Mouse (Mus musculus): Measurements from ENCODE around the gene Gfod1. TPM values are rescaled to one million over a fixed set of nuclear protein-coding genes. Genes with fewer than 3 reads are reported as not detected.

Gfod1 gene
- polyA plus RNA-seq, 1 experiment from 2014 or later = 0.65 TPM

GRCm38 (mm10) chr13:43208914-43209439 is 95.0 kb downstream of the Gfod1 start:
- Histone ChIP-seq H3K4me2 (no peak overlapping the region), H3K9me3 (replicated peaks) (no peaks in the 10 kb centered on the region), H3K9ac (no peak overlapping the region), H3K36me3 (no peaks in the 10 kb centered on the region), H3K27me3 (no peaks in the 10 kb centered on the region; the same call in 1 of the 2 replicates), H3K4me3 (replicated peaks) (no peak overlapping the region), H3K27ac (no peak overlapping the region), H3K4me1 (peaks cover 21% of the 10 kb centered on the region)
- 41% methylated on average over 16 of the region's 16 CpGs for WGBS
- no peak for ATAC-seq (replicated peaks; ENCODE audit: low FRiP score)

GRCm38 (mm10) chr13:43206118-43206683 is 97.8 kb downstream of the Gfod1 start:
- Histone ChIP-seq H3K4me3 (replicated peaks) (no peak overlapping the region), H3K9me3 (replicated peaks) (no peaks in the 10 kb centered on the region), H3K4me2 (no peak overlapping the region), H3K4me1 (peaks cover 13% of the 10 kb centered on the region), H3K27ac (no peak overlapping the region), H3K27me3 (no peaks in the 10 kb centered on the region), H3K9ac (no peak overlapping the region), H3K36me3 (no peaks in the 10 kb centered on the region)
- ATAC-seq (replicated peaks; ENCODE audit: low FRiP score) = no peak
- WGBS = 80% methylated on average over 12 of the region's 12 CpGs

- Histone ChIP-seq H3K4me2 (no peak overlapping the region), H3K36me3 (no peaks in the 10 kb centered on the region), H3K27ac (no peak overlapping the region), H3K9ac (no peak overlapping the region), H3K27me3 (no peaks in the 10 kb centered on the region), H3K4me3 (replicated peaks) (no peak overlapping the region), H3K4me1 (peaks cover under 1% of the 10 kb centered on the region), H3K9me3 (replicated peaks) (no peaks in the 10 kb centered on the region)
- ATAC-seq (replicated peaks; ENCODE audit: low FRiP score) = no peak
- 58% methylated on average over 5 of the region's 5 CpGs for WGBS
Observed at GRCm38 (mm10) chr13:43203641-43204040, 100.3 kb downstream of the Gfod1 start.

- no peaks in the 10 kb centered on the region for H3K36me3 ChIP-seq
- WGBS = 86% methylated on average over 7 of the region's 7 CpGs
- no peak for ATAC-seq (replicated peaks; ENCODE audit: low FRiP score)
- no peak overlapping the region for H3K9ac ChIP-seq
- no peaks in the 10 kb centered on the region for H3K9me3 ChIP-seq (replicated peaks)
- no peak overlapping the region for H3K4me3 ChIP-seq (replicated peaks)
- H3K27ac ChIP-seq = no peak overlapping the region
- H3K27me3 ChIP-seq = no peaks in the 10 kb centered on the region
- no peak overlapping the region for H3K4me2 ChIP-seq
- no peaks in the 10 kb centered on the region for H3K4me1 ChIP-seq
Observed at GRCm38 (mm10) chr13:43203234-43203633, 100.7 kb downstream of the Gfod1 start.

- no peak overlapping the region for H3K9ac ChIP-seq
- H3K9me3 ChIP-seq (replicated peaks) = no peaks in the 10 kb centered on the region
- H3K36me3 ChIP-seq = no peaks in the 10 kb centered on the region
- no peak overlapping the region for H3K4me3 ChIP-seq (replicated peaks)
- no peaks in the 10 kb centered on the region for H3K27me3 ChIP-seq
- no peaks in the 10 kb centered on the region for H3K4me1 ChIP-seq
- no peak overlapping the region for H3K27ac ChIP-seq
- ATAC-seq (replicated peaks; ENCODE audit: low FRiP score) = no peak
- WGBS = 86% methylated on average over 10 of the region's 10 CpGs
- H3K4me2 ChIP-seq = no peak overlapping the region
Observed at GRCm38 (mm10) chr13:43202351-43202750, 101.6 kb downstream of the Gfod1 start.

GRCm38 (mm10) chr13:43201033-43201432 is 102.9 kb downstream of the Gfod1 start:
- Histone ChIP-seq H3K4me1 (no peaks in the 10 kb centered on the region), H3K27me3 (no peaks in the 10 kb centered on the region)

GRCm38 (mm10) chr13:43200473-43200872 is 103.5 kb downstream of the Gfod1 start:
- no peak overlapping the region for H3K9ac ChIP-seq
- WGBS = 78% methylated on average over 22 of the region's 22 CpGs
- peak overlapping the region; percentile 24; the same call in 1 of the 2 replicates for H3K4me2 ChIP-seq
- 0 out of 2 replicates have a peak, but pooled peaks have one; percentile 33 for ATAC-seq (replicated peaks; ENCODE audit: low FRiP score)
- no peak overlapping the region for H3K27ac ChIP-seq
- no peaks in the 10 kb centered on the region for H3K9me3 ChIP-seq (replicated peaks)
- H3K36me3 ChIP-seq = no peaks in the 10 kb centered on the region
- H3K4me1 ChIP-seq = no peaks in the 10 kb centered on the region
- no peak overlapping the region for H3K4me3 ChIP-seq (replicated peaks)
- no peaks in the 10 kb centered on the region for H3K27me3 ChIP-seq

More at GRCm38 (mm10) chr13:43201033-43201432, 102.9 kb downstream of the Gfod1 start:
- H3K9me3 ChIP-seq (replicated peaks) = no peaks in the 10 kb centered on the region
- no peak overlapping the region for H3K9ac ChIP-seq
- no peak for ATAC-seq (replicated peaks; ENCODE audit: low FRiP score)
- H3K4me2 ChIP-seq = 0 out of 2 replicates have a peak overlapping the region, but pooled peaks have one; percentile 24
- 45% methylated on average over 22 of the region's 22 CpGs for WGBS
- H3K27ac ChIP-seq = no peak overlapping the region
- no peaks in the 10 kb centered on the region for H3K36me3 ChIP-seq
- H3K4me3 ChIP-seq (replicated peaks) = no peak overlapping the region

- ATAC-seq (replicated peaks; ENCODE audit: low FRiP score) = no peak
- Histone ChIP-seq H3K27me3 (no peaks in the 10 kb centered on the region), H3K27ac (no peak overlapping the region), H3K9me3 (replicated peaks) (no peaks in the 10 kb centered on the region), H3K36me3 (no peaks in the 10 kb centered on the region), H3K4me3 (replicated peaks) (no peak overlapping the region), H3K4me1 (no peaks in the 10 kb centered on the region), H3K9ac (no peak overlapping the region), H3K4me2 (no peak overlapping the region)
- WGBS = 72% methylated on average over 5 of the region's 5 CpGs
Observed at GRCm38 (mm10) chr13:43199749-43200148, 104.2 kb downstream of the Gfod1 start.

GRCm38 (mm10) chr13:43199282-43199681 is 104.7 kb downstream of the Gfod1 start:
- WGBS = 90% methylated on average over 7 of the region's 7 CpGs
- Histone ChIP-seq H3K4me2 (no peak overlapping the region), H3K9me3 (replicated peaks) (no peaks in the 10 kb centered on the region), H3K4me1 (no peaks in the 10 kb centered on the region), H3K4me3 (replicated peaks) (no peak overlapping the region), H3K9ac (no peak overlapping the region), H3K27me3 (no peaks in the 10 kb centered on the region), H3K36me3 (no peaks in the 10 kb centered on the region), H3K27ac (no peak overlapping the region)
- no peak for ATAC-seq (replicated peaks; ENCODE audit: low FRiP score)

GRCm38 (mm10) chr13:43197187-43197586 is 106.8 kb downstream of the Gfod1 start:
- Histone ChIP-seq H3K9me3 (replicated peaks) (no peaks in the 10 kb centered on the region), H3K27ac (no peak overlapping the region), H3K4me3 (replicated peaks) (no peak overlapping the region), H3K9ac (no peak overlapping the region), H3K4me2 (no peak overlapping the region), H3K4me1 (no peaks in the 10 kb centered on the region; the same call in 1 of the 2 replicates), H3K36me3 (no peaks in the 10 kb centered on the region), H3K27me3 (no peaks in the 10 kb centered on the region)
- 62% methylated on average over 6 of the region's 6 CpGs for WGBS
- no peak for ATAC-seq (replicated peaks; ENCODE audit: low FRiP score)

GRCm38 (mm10) chr13:43196000-43196399 is 108.0 kb downstream of the Gfod1 start:
- WGBS = 40% methylated on average over 7 of the region's 7 CpGs

GRCm38 (mm10) chr13:43193932-43194331 is 110.0 kb downstream of the Gfod1 start:
- Histone ChIP-seq H3K36me3 (no peaks in the 10 kb centered on the region), H3K4me1 (peaks cover 12% of the 10 kb centered on the region), H3K27me3 (no peaks in the 10 kb centered on the region), H3K9ac (no peak overlapping the region), H3K4me3 (replicated peaks) (no peak overlapping the region), H3K9me3 (replicated peaks) (no peaks in the 10 kb centered on the region), H3K4me2 (no peak overlapping the region), H3K27ac (no peak overlapping the region)
- WGBS = 97% methylated on average over 8 of the region's 8 CpGs
- ATAC-seq (replicated peaks; ENCODE audit: low FRiP score) = no peak

More at GRCm38 (mm10) chr13:43196000-43196399, 108.0 kb downstream of the Gfod1 start:
- Histone ChIP-seq H3K9ac (no peak overlapping the region), H3K9me3 (replicated peaks) (no peaks in the 10 kb centered on the region), H3K4me2 (no peak overlapping the region), H3K4me1 (peaks cover 11% of the 10 kb centered on the region), H3K27ac (no peak overlapping the region), H3K36me3 (no peaks in the 10 kb centered on the region), H3K27me3 (no peaks in the 10 kb centered on the region), H3K4me3 (replicated peaks) (no peak overlapping the region)
- no peak for ATAC-seq (replicated peaks; ENCODE audit: low FRiP score)

GRCm38 (mm10) chr13:43193266-43193665 is 110.7 kb downstream of the Gfod1 start:
- ATAC-seq (replicated peaks; ENCODE audit: low FRiP score) = no peak
- H3K4me3 ChIP-seq (replicated peaks) = no peak overlapping the region
- WGBS = 68% methylated on average over 7 of the region's 7 CpGs

More at GRCm38 (mm10) chr13:43193266-43193665, 110.7 kb downstream of the Gfod1 start:
- Histone ChIP-seq H3K27me3 (no peaks in the 10 kb centered on the region), H3K4me2 (no peak overlapping the region), H3K4me1 (peaks cover 12% of the 10 kb centered on the region), H3K9me3 (replicated peaks) (no peaks in the 10 kb centered on the region), H3K9ac (no peak overlapping the region), H3K36me3 (no peaks in the 10 kb centered on the region), H3K27ac (no peak overlapping the region)
